Mouse (Mus musculus): ENCODE results near the gene Slc16a13. TPM values are rescaled to one million over a fixed set of nuclear protein-coding genes. Genes with fewer than 3 reads are reported as not detected.

Slc16a13 gene
- polyA plus RNA-seq, 1 experiment from 2014 or later = 16.3 TPM

- H3K9me3 ChIP-seq (replicated peaks) = no peaks in the 10 kb centered on the region
- no peaks in the 10 kb centered on the region for H3K27me3 ChIP-seq (ENCODE audit: low read depth, poor library complexity, severe bottlenecking)
- peaks cover 22% of the 10 kb centered on the region for H3K36me3 ChIP-seq
- H3K4me3 ChIP-seq = peak overlapping the region; percentile 77
- WGBS = 15% methylated on average over 23 of the region's 23 CpGs
- H3K4me1 ChIP-seq = peaks cover 50% of the 10 kb centered on the region
- peak overlapping the region; percentile 95 for H3K27ac ChIP-seq
- DNase-seq (ENCODE audit: low spot score) = no peak
Measured at GRCm38 (mm10) chr11:70238591-70239440, 18.0 kb upstream of the Slc16a13 start.

DNA sequence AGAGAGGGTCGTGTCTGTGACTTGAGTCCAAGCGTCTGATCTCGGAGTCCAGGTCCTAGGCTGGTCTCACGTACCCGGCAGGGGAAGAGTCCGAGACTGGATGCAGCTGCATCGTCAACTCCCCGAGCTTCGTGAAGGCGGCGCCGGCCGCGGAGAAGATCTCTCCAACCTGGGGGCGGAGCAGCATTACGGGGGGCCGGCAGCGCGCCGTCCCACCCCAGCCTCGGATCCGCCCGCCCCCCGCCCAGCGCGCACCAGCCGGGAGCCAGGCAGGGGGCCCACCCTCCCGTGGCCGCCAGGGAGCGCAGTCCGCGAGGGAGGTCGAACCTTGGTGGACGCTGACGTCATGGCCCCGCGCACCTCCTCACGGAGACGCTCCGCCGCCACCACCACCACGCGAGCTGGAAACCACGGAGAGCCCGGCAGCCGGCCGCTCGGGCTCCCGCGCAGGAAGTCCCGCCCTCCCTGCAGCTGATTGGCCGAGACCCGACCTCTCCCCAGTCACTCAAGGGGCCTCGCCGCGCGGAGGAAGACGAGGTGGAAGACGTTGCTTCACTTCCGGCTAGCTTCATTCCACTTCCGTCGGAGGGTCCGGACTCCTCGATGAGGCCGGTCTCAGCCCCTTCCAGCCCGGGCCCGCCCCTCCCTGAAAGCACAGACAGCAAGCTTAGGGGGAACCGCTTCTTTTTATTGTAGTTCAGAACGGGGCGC is 16.7 kb upstream of the Slc16a13 start, which contains the start of gene 0610010K14Rik:
Gene 0610010K14Rik (minus strand): TSS at position 458 of the 711 bp plus-strand sequence.
- H3K27ac ChIP-seq = peak within 1 kb of the TSS; percentile 95
- H3K36me3 ChIP-seq = peaks cover 22% of the 10 kb centered on the region
- H3K9me3 ChIP-seq (replicated peaks) = no peaks in the 10 kb centered on the region
- peak; percentile 99 for DNase-seq (ENCODE audit: low spot score)
- no peaks in the 10 kb centered on the region for H3K27me3 ChIP-seq (ENCODE audit: low read depth, poor library complexity, severe bottlenecking)
- under 1% methylated on average over 65 of the region's 70 CpGs for WGBS
- peak within 1 kb of the TSS; percentile 77 for H3K4me3 ChIP-seq
- H3K4me1 ChIP-seq = peaks cover 62% of the 10 kb centered on the region

DNA sequence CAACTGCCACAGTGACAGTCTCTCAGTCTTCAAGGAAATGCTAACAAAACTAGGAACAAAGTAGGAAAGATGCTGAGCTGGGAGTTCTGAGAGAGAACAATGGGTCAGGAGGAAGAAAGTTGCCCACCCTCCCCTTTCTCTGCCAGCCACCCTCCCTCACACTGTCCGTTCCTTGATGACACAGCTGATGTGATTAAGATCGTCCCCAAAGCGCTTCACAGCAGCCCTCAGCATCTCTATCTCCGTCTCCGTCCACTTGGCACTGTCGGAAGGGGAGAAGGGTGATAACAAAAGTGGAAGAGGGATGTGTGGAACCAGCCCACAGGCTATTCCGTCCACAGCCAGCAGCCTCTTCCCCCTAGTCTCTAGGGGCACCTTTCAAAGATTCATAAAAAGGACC is 15.9 kb upstream of the Slc16a13 start:
- Histone ChIP-seq H3K4me1 (peaks cover 71% of the 10 kb centered on the region), H3K36me3 (peaks cover 22% of the 10 kb centered on the region), H3K9me3 (replicated peaks) (no peaks in the 10 kb centered on the region), H3K27ac (peak overlapping the region; percentile 95), H3K27me3 (ENCODE audit: low read depth, poor library complexity, severe bottlenecking) (no peaks in the 10 kb centered on the region), H3K4me3 (peak overlapping the region; percentile 77)
- WGBS = 57% methylated on average over 7 of the region's 7 CpGs
- DNase-seq (ENCODE audit: low spot score) = no peak

DNA sequence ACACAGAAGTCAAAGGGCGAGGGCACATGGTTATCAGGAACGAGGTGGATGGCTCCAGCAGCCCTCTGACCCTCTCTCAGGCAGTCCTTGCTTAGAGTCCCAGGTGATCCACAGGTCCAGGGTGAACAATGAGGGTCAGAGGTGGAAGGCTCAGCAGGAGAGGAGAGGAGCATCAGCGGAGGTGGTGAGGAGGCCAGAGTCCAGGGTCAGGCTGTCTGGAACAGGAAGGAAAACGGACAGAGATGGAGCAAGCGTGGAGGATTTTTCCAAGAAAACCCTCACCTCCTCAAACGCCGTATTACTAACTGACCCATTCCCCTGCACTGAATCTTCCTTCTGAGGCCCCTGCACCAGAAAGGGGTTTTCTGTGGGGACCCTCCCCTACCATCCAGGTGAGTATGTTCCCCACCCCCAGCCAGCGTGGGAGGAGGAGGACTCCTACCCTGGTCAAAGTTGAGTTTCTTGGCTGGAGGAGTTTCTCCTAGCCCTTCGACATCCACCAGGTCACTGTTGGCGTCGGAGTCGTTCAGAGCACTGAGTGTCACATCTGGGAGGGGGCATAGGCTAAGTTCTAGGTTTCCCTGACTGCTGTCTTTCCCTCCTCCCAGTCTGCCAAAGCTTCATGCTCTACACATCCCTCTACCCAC is 14.5 kb upstream of the Slc16a13 start:
- H3K27me3 ChIP-seq (ENCODE audit: low read depth, poor library complexity, severe bottlenecking) = peaks cover 4% of the 10 kb centered on the region
- H3K27ac ChIP-seq = no peak overlapping the region
- 90% methylated on average over 12 of the region's 12 CpGs for WGBS
- peaks cover 72% of the 10 kb centered on the region for H3K4me1 ChIP-seq
- no peaks in the 10 kb centered on the region for H3K9me3 ChIP-seq (replicated peaks)
- H3K4me3 ChIP-seq = no peak overlapping the region
- H3K36me3 ChIP-seq = peaks cover 22% of the 10 kb centered on the region
- DNase-seq (ENCODE audit: low spot score) = no peak

- peak overlapping the region; percentile 88; the same call in 1 of the 2 replicates for H3K27ac ChIP-seq
- 94% methylated on average over 8 of the region's 8 CpGs for WGBS
- DNase-seq (ENCODE audit: low spot score) = no peak
- peaks cover 77% of the 10 kb centered on the region for H3K4me1 ChIP-seq
- no peaks in the 10 kb centered on the region for H3K9me3 ChIP-seq (replicated peaks)
- no peak overlapping the region for H3K4me3 ChIP-seq
- peaks cover 13% of the 10 kb centered on the region for H3K27me3 ChIP-seq (ENCODE audit: low read depth, poor library complexity, severe bottlenecking)
- peaks cover 22% of the 10 kb centered on the region for H3K36me3 ChIP-seq
Measured at GRCm38 (mm10) chr11:70234497-70234896, 13.6 kb upstream of the Slc16a13 start.

- H3K4me3 ChIP-seq = no peak overlapping the region
- WGBS = 66% methylated on average over 5 of the region's 5 CpGs
- H3K27me3 ChIP-seq (ENCODE audit: low read depth, poor library complexity, severe bottlenecking) = peaks cover 18% of the 10 kb centered on the region
- H3K4me1 ChIP-seq = peaks cover 79% of the 10 kb centered on the region
- H3K9me3 ChIP-seq (replicated peaks) = no peaks in the 10 kb centered on the region
- H3K27ac ChIP-seq = peak overlapping the region; percentile 88
- DNase-seq (ENCODE audit: low spot score) = no peak
- peaks cover 22% of the 10 kb centered on the region for H3K36me3 ChIP-seq
Measured at GRCm38 (mm10) chr11:70234037-70234436, 13.2 kb upstream of the Slc16a13 start.

GRCm38 (mm10) chr11:70233016-70233415 is 12.2 kb upstream of the Slc16a13 start:
- WGBS = 34% methylated on average over 8 of the region's 8 CpGs
- H3K27me3 ChIP-seq (ENCODE audit: low read depth, poor library complexity, severe bottlenecking) = peaks cover 28% of the 10 kb centered on the region
- DNase-seq (ENCODE audit: low spot score) = no peak
- peaks cover 75% of the 10 kb centered on the region for H3K4me1 ChIP-seq
- no peaks in the 10 kb centered on the region for H3K9me3 ChIP-seq (replicated peaks)
- peak overlapping the region; percentile 48 for H3K4me3 ChIP-seq
- H3K27ac ChIP-seq = peak overlapping the region; percentile 88
- peaks cover 22% of the 10 kb centered on the region for H3K36me3 ChIP-seq

DNA sequence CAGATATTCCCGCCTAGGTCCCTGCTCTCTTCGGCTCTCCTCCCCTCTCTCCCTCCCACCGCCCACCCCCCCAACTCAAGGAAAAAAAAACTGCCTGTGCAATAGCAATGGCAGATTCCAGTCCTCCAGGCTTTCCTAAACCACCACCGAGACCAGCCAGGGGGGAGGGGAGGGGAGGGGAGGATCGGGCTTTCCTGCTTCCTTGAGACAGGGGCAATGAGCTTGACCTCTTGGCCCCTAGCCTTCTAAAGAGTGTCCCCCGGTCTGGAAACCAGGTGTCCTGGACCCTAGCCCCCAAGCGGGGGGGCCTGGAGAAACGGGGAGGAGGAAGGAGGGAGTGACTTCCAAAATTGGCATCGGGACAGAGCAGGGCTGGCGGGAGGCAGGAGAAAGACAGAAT is 11.7 kb upstream of the Slc16a13 start:
- H3K4me1 ChIP-seq = peaks cover 76% of the 10 kb centered on the region
- peak overlapping the region; percentile 88 for H3K27ac ChIP-seq

GRCm38 (mm10) chr11:70230239-70230727 is 9.4 kb upstream of the Slc16a13 start:
- no peaks in the 10 kb centered on the region for H3K9me3 ChIP-seq (replicated peaks)
- H3K27ac ChIP-seq = peak overlapping the region; percentile 68
- H3K36me3 ChIP-seq = peaks cover 14% of the 10 kb centered on the region
- H3K4me1 ChIP-seq = peaks cover 75% of the 10 kb centered on the region
- 2% methylated on average over 32 of the region's 32 CpGs for WGBS
- H3K4me3 ChIP-seq = peak overlapping the region; percentile 46
- DNase-seq (ENCODE audit: low spot score) = peak; percentile 91
- H3K27me3 ChIP-seq (ENCODE audit: low read depth, poor library complexity, severe bottlenecking) = peaks cover 55% of the 10 kb centered on the region

More for the DNA sequence above, 11.7 kb upstream of the Slc16a13 start:
- peak; percentile 86 for DNase-seq (ENCODE audit: low spot score)
- 5% methylated on average over 10 of the region's 10 CpGs for whole genome bisulfite sequencing
- no peaks in the 10 kb centered on the region for H3K9me3 ChIP-seq (replicated peaks)
- H3K36me3 ChIP-seq = peaks cover 22% of the 10 kb centered on the region
- H3K4me3 ChIP-seq = peak overlapping the region; percentile 48
- peaks cover 33% of the 10 kb centered on the region for H3K27me3 ChIP-seq (ENCODE audit: low read depth, poor library complexity, severe bottlenecking)

GRCm38 (mm10) chr11:70229260-70230010 is 8.6 kb upstream of the Slc16a13 start, which contains the start of gene Bcl6b:
TSS of gene Bcl6b (minus strand) at chr11:70229798.
- 2% methylated on average over 39 of the region's 39 CpGs for WGBS
- Histone ChIP-seq H3K27me3 (ENCODE audit: low read depth, poor library complexity, severe bottlenecking) (peaks cover 64% of the 10 kb centered on the region), H3K4me3 (peak within 1 kb of the TSS; percentile 46), H3K9me3 (replicated peaks) (no peaks in the 10 kb centered on the region), H3K4me1 (peaks cover 72% of the 10 kb centered on the region), H3K36me3 (peaks cover 6% of the 10 kb centered on the region), H3K27ac (peak within 1 kb of the TSS; percentile 68)
- DNase-seq (ENCODE audit: low spot score) = no peak

DNA sequence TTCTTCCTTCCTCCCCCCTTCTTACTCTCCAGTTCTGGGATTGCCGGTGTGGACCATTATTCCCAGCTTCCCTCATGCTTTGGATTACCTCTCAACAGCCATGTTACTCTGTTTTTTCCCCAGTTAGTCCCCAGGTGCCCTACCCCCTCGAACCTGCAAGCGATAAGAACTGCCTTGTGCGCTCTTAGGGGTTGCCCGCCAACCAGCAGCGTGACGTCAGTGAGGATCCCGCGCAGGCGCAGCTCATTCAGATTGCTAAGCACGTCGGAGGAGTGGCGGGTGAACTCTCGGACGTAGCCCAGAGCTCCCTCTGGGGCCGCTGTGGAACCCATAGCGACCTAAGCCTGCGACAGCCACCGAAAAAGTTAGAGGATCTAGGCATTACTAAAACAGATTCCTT is 8.0 kb upstream of the Slc16a13 start:
- no peaks in the 10 kb centered on the region for H3K36me3 ChIP-seq
- WGBS = under 1% methylated on average over 19 of the region's 19 CpGs
- H3K4me1 ChIP-seq = peaks cover 66% of the 10 kb centered on the region
- H3K9me3 ChIP-seq (replicated peaks) = no peaks in the 10 kb centered on the region
- peaks cover 70% of the 10 kb centered on the region for H3K27me3 ChIP-seq (ENCODE audit: low read depth, poor library complexity, severe bottlenecking)
- H3K4me3 ChIP-seq = peak overlapping the region; percentile 46
- peak; percentile 83 for DNase-seq (ENCODE audit: low spot score)
- peak overlapping the region; percentile 58 for H3K27ac ChIP-seq

All from limb, embryonic 10.5 days (tissue).